Mouse (Mus musculus): ENCODE data around the gene Olfr1242. TPM values are rescaled to one million over a fixed set of nuclear protein-coding genes. Genes with fewer than 3 reads are reported as not detected.

Olfr1242 gene
- not detected in 2 replicates for total RNA-seq (2023)

GRCm38 (mm10) chr2:89498235-89498634, at the start of gene Olfr1242:
Gene Olfr1242, minus strand, starts transcription at chr2:89498335.

GRCm38 (mm10) chr2:89531387-89531786, 33.3 kb upstream of the Olfr1242 start, which contains the start of gene Olfr1243:
Gene Olfr1243, minus strand, starts transcription at chr2:89531487.

GRCm38 (mm10) chr2:89487026-89487425, 11.1 kb downstream of the Olfr1242 start, which contains the start of gene Olfr1241:
Gene Olfr1241, minus strand, starts transcription at chr2:89487126.

GRCm38 (mm10) chr2:89442900-89443299, 55.2 kb downstream of the Olfr1242 start, which contains the start of gene Olfr1240:
Gene Olfr1240, minus strand, starts transcription at chr2:89443000.

Other genes with a start within 250 kb of the Olfr1242 start
- not detected in 2 replicates for gene Olfr1228, start 244.3 kb downstream of the Olfr1242 start, total RNA-seq (2023)
- not detected in 2 replicates for gene Olfr1229, start 210.3 kb downstream of the Olfr1242 start, total RNA-seq (2023)
- gene Olfr1230, start 201.1 kb downstream of the Olfr1242 start, total RNA-seq (2023) = not detected in 2 replicates
- not detected in 2 replicates for gene Olfr1231, start 191.3 kb downstream of the Olfr1242 start, total RNA-seq (2023)
- gene Olfr1232, start 168.7 kb downstream of the Olfr1242 start, total RNA-seq (2023) = not detected in 2 replicates
- gene Olfr1233, start 155.9 kb downstream of the Olfr1242 start, total RNA-seq (2023) = not detected in 2 replicates
- not detected in 2 replicates for gene Olfr1234, start 133.5 kb downstream of the Olfr1242 start, total RNA-seq (2023)
- gene Olfr1238, start 88.7 kb downstream of the Olfr1242 start, total RNA-seq (2023) = not detected in 2 replicates
- gene Olfr1239, start 77.9 kb downstream of the Olfr1242 start, total RNA-seq (2023) = not detected in 2 replicates
- not detected in 2 replicates for gene Olfr1240, start 55.3 kb downstream of the Olfr1242 start, total RNA-seq (2023)
- gene Olfr1241, start 11.2 kb downstream of the Olfr1242 start, total RNA-seq (2023) = not detected in 2 replicates
- gene Olfr1243, start 33.2 kb upstream of the Olfr1242 start, total RNA-seq (2023) = not detected in 2 replicates
- gene Olfr1245, start 80.1 kb upstream of the Olfr1242 start, total RNA-seq (2023) = not detected in 2 replicates
- gene Olfr1246, start 94.8 kb upstream of the Olfr1242 start, total RNA-seq (2023) = not detected in 2 replicates
- gene Olfr1247, start 115.8 kb upstream of the Olfr1242 start, total RNA-seq (2023) = 0.20 and 0.51 TPM in 2 replicates
- gene Olfr1248, start 119.9 kb upstream of the Olfr1242 start, total RNA-seq (2023) = not detected in 2 replicates
- gene Olfr1249, start 136.6 kb upstream of the Olfr1242 start, total RNA-seq (2023) = not detected in 2 replicates
- gene Olfr1250, start 163.1 kb upstream of the Olfr1242 start, total RNA-seq (2023) = not detected in 2 replicates
- not detected in 2 replicates for gene Olfr1251, start 173.6 kb upstream of the Olfr1242 start, total RNA-seq (2023)
- not detected in 2 replicates for gene Olfr1252, start 226.7 kb upstream of the Olfr1242 start, total RNA-seq (2023)